Comparison of ENCODE assay signal across 8 mouse cellular contexts in genomic region chr5:13628606-13629311, GRCm38 (mm10).
DNase-seq lines count a peak whose midpoint lies in the region; ATAC-seq and TF ChIP-seq lines count a peak whose summit lies in the region.

No protein-coding gene starts in this region.

- H3K36me3 ChIP-seq in hindbrain, embryonic 11.5 days (ENCODE audit: control insufficient read depth, insufficient read depth, low read length), result no peaks in the 10 kb centered on the region
- no peaks in the 10 kb centered on the region for H3K36me3 ChIP-seq in lung, postnatal 0 days (ENCODE audit: insufficient read depth, low read length)

- peak; percentile 73 for ATAC-seq in hindbrain, embryonic 11.5 days (ENCODE audit: low FRiP score)
- ATAC-seq in lung, postnatal 0 days, result peak; percentile 89

- TF ChIP-seq CTCF in lung, postnatal 0 days (IDR thresholded peaks at IDR 0.05), result peak; percentile 96

- no peak overlapping the region for H3K9ac ChIP-seq in hindbrain, embryonic 11.5 days (ENCODE audit: low read depth, low read length)
- no peak overlapping the region for H3K9ac ChIP-seq in lung, postnatal 0 days (replicated peaks; ENCODE audit: low read depth)

- TF ChIP-seq EP300 in lung, postnatal 0 days (IDR thresholded peaks at IDR 0.05), result peak; percentile 54

- no peak overlapping the region for H3K27ac ChIP-seq in hindbrain, embryonic 11.5 days (ENCODE audit: low read depth, low read length)
- H3K27ac ChIP-seq in lung, postnatal 0 days (ENCODE audit: low read length), result no peak overlapping the region

- 19% methylated on average over 24 of the region's 24 CpGs for WGBS in hindbrain, embryonic 11.5 days
- WGBS in lung, postnatal 0 days, result 8% methylated on average over 24 of the region's 24 CpGs

- H3K4me3 ChIP-seq in hindbrain, embryonic 11.5 days (ENCODE audit: low read depth, low read length), result peak overlapping the region; percentile 20; the same call in 1 of the 2 replicates
- H3K4me3 ChIP-seq in lung, postnatal 0 days (ENCODE audit: low read depth, low read length), result peak overlapping the region; percentile 38

- H3K9me3 ChIP-seq in hindbrain, embryonic 11.5 days (ENCODE audit: control insufficient read depth, low read length), result no peaks in the 10 kb centered on the region
- no peaks in the 10 kb centered on the region for H3K9me3 ChIP-seq in lung, postnatal 0 days (ENCODE audit: low read length)

- H3K4me1 ChIP-seq in hindbrain, embryonic 11.5 days (replicated peaks; ENCODE audit: control insufficient read depth, insufficient read depth, low read length), result no peaks in the 10 kb centered on the region
- peaks cover 4% of the 10 kb centered on the region; the same call in 1 of the 2 replicates for H3K4me1 ChIP-seq in lung, postnatal 0 days (ENCODE audit: insufficient read depth, low read depth, low read length)

- peak overlapping the region; percentile 54 for H3K4me2 ChIP-seq in hindbrain, embryonic 11.5 days (replicated peaks; ENCODE audit: low read depth, low read length)
- H3K4me2 ChIP-seq in lung, postnatal 0 days (replicated peaks; ENCODE audit: low read depth, low read length), result peak overlapping the region; percentile 57

- peak; percentile 91 for DNase-seq in NIH3T3 (ENCODE audit: low read depth)
- DNase-seq in cerebellum, postnatal 10 days, result peak; percentile 91 to 94
- DNase-seq in frontal cortex, postnatal 10 days (ENCODE audit: low spot score in 2 of 2), result peak; percentile 27 to 69
- peak; percentile 92 for DNase-seq in hindbrain, embryonic 11.5 days (ENCODE audit: low spot score)
- peak; percentile 42 for DNase-seq in layer of hippocampus, adult 9-11 months
- DNase-seq in lung, postnatal 0 days (ENCODE audit: low spot score), result peak; percentile 91
- peak; percentile 95 for DNase-seq in retina, embryonic 14.5 days (ENCODE audit: low spot score)
- DNase-seq in urinary bladder, postnatal 10 days (ENCODE audit: low spot score), result peak; percentile 29

- no peaks in the 10 kb centered on the region for H3K27me3 ChIP-seq in hindbrain, embryonic 11.5 days (ENCODE audit: control insufficient read depth, insufficient read depth, low read length)
- no peaks in the 10 kb centered on the region for H3K27me3 ChIP-seq in lung, postnatal 0 days (replicated peaks; ENCODE audit: insufficient read depth, low read length)

Comparison
In these comparisons a context has a peak if more than half of its experiments do, and no peak if none do; other contexts are left out.
1. DNase-seq: peak in every context shown above with its lines; median percentile 95 in retina, embryonic 14.5 days; 92 in cerebellum, postnatal 10 days; 92 in hindbrain, embryonic 11.5 days; 91 in NIH3T3; 91 in lung, postnatal 0 days; 48 in frontal cortex, postnatal 10 days; 42 in layer of hippocampus, adult 9-11 months; 29 in urinary bladder, postnatal 10 days.